Mouse (Mus musculus) ovary, postnatal 10 days (tissue): ENCODE measurements around the gene Ulk3.

Experiments
- DNase-seq: peaks from one replicate; pipeline ENCODE4 v3.0.0; 2022; ENCODE audit warnings: low spot score

Gene Ulk3

GRCm38 (mm10) chr9:57644944-57645893 lies 56.0 kb downstream of the Ulk3 start:
- DNase-seq = peak; percentile 94
